Mouse (Mus musculus) heart, embryonic 16.5 days (tissue): Measurements from ENCODE around the gene Lcn8. TPM values are rescaled to one million over a fixed set of nuclear protein-coding genes. Genes with fewer than 3 reads are reported as not detected.
A peak's percentile ranks its signal among the peaks of the same experiment; 100 is the strongest.

Experiments used
- ATAC-seq: fragments of 200-750 bp; cut with Nextera tagmentation; replicated peaks from 2 replicates; pipeline ENCODE4 v1.8.0; 2017; ENCODE audit warnings: moderate number of reproducible peaks; ENCODE audit not compliant: insufficient read depth, low FRiP score; ENCODE audit errors: extremely low read depth
- H3K27ac ChIP-seq: fragments of 300-500 bp; sonication (generic); 2 replicates; pipeline ENCODE4 v1.5.1; 2014; ENCODE audit warnings: mild to moderate bottlenecking, low read length, control low read depth, moderate library complexity
- H3K27me3 ChIP-seq: fragments of 300-500 bp; sonication (generic); 2 replicates; pipeline ENCODE4 v1.6.1; 2014; ENCODE audit warnings: low read length, mixed read lengths; ENCODE audit not compliant: control insufficient read depth, insufficient read depth
- H3K36me3 ChIP-seq: fragments of 300-500 bp; sonication (generic); 2 replicates; pipeline ENCODE4 v1.6.1; 2014; ENCODE audit not compliant: control insufficient read depth, insufficient read depth
- H3K4me1 ChIP-seq: fragments of 300-500 bp; sonication (generic); 2 replicates; pipeline ENCODE4 v1.6.1; 2014; ENCODE audit warnings: low read length, mixed read lengths; ENCODE audit not compliant: control insufficient read depth, insufficient read depth
- H3K4me2 ChIP-seq: fragments of 300-500 bp; sonication (generic); 2 replicates; pipeline ENCODE4 v1.6.1; 2014; ENCODE audit warnings: low read depth, mild to moderate bottlenecking, control low read depth, low read length
- H3K4me3 ChIP-seq: fragments of 300-500 bp; sonication (generic); 2 replicates; pipeline ENCODE4 v1.5.1; 2014; ENCODE audit warnings: mild to moderate bottlenecking, control low read depth, low read length
- H3K9ac ChIP-seq: fragments of 300-500 bp; sonication (generic); 2 replicates; pipeline ENCODE4 v1.6.1; 2014; ENCODE audit warnings: low read length, control low read depth
- H3K9me3 ChIP-seq: fragments of 300-500 bp; sonication (generic); replicated peaks from 2 replicates; pipeline ENCODE4 v1.6.1; 2016; ENCODE audit warnings: low read length; ENCODE audit not compliant: control insufficient read depth
- WGBS: fragments of 180-500 bp; shearing (Covaris S2); extraction: QIAGEN DNeasy Blood & Tissue Kit; methylation state at CpG from one replicate; pipeline ENCODE4 v1.1.7; 2014; 5-methylcytosine and 5-hydroxymethylcytosine counted together
- polyA plus RNA-seq: library from polyadenylated mRNA; unstranded; fragments of >200 nt; fragmentation: Nextera tagmentation; extraction: Ambion mirVana; gene quantifications from 2 replicates; pipeline ENCODE4 v1.2.1, GENCODE M21; 2015

Lcn8 gene
- not detected in 2 replicates for polyA plus RNA-seq

- no peak within 1 kb of the TSS for H3K27ac ChIP-seq
- H3K27me3 ChIP-seq = 0 out of 2 replicates have a peak, but pooled peaks cover 3% of the 10 kb centered on the region
- H3K9me3 ChIP-seq = no peaks in the 10 kb centered on the region
- H3K36me3 ChIP-seq = no peaks in the 10 kb centered on the region
- WGBS = 69% methylated on average over 2 of the region's 2 CpGs
- no peak for ATAC-seq
- H3K9ac ChIP-seq = no peak within 1 kb of the TSS
- H3K4me3 ChIP-seq = no peak within 1 kb of the TSS
- H3K4me2 ChIP-seq = no peak within 1 kb of the TSS
- no peaks in the 10 kb centered on the region for H3K4me1 ChIP-seq
Measured at GRCm38 (mm10) chr2:25652902-25653301, at the start of gene Lcn8. Lcn8 (plus strand) TSS chr2:25653120.

GRCm38 (mm10) chr2:25607761-25608622 lies 44.9 kb upstream of the Lcn8 start, which contains the start of gene Rabl6:
Rabl6 (minus strand) TSS chr2:25608521.
- peak within 1 kb of the TSS; percentile 99 for H3K9ac ChIP-seq
- H3K4me2 ChIP-seq = peak within 1 kb of the TSS; percentile 80
- no peaks in the 10 kb centered on the region for H3K36me3 ChIP-seq
- H3K4me1 ChIP-seq = peaks cover 15% of the 10 kb centered on the region
- H3K9me3 ChIP-seq = no peaks in the 10 kb centered on the region
- peak; percentile 91 for ATAC-seq
- under 1% methylated on average over 80 of the region's 80 CpGs for WGBS
- no peaks in the 10 kb centered on the region for H3K27me3 ChIP-seq
- H3K4me3 ChIP-seq = peak within 1 kb of the TSS; percentile 78
- peak within 1 kb of the TSS; percentile 93 for H3K27ac ChIP-seq

GRCm38 (mm10) chr2:25608671-25609070 lies 44.2 kb upstream of the Lcn8 start:
- peak overlapping the region; percentile 64 for H3K4me2 ChIP-seq
- no peaks in the 10 kb centered on the region for H3K9me3 ChIP-seq
- no peak for ATAC-seq
- peak overlapping the region; percentile 78 for H3K4me3 ChIP-seq
- peaks cover 15% of the 10 kb centered on the region for H3K4me1 ChIP-seq
- 62% methylated on average over 10 of the region's 10 CpGs for WGBS
- peak overlapping the region; percentile 93 for H3K27ac ChIP-seq
- no peaks in the 10 kb centered on the region for H3K36me3 ChIP-seq
- no peaks in the 10 kb centered on the region for H3K27me3 ChIP-seq
- peak overlapping the region; percentile 99 for H3K9ac ChIP-seq

- H3K36me3 ChIP-seq = no peaks in the 10 kb centered on the region
- peak overlapping the region; percentile 28; the same call in 1 of the 2 replicates for H3K9ac ChIP-seq
- H3K4me2 ChIP-seq = peak overlapping the region; percentile 13; the same call in 1 of the 2 replicates
- H3K9me3 ChIP-seq = no peaks in the 10 kb centered on the region
- no peak overlapping the region for H3K27ac ChIP-seq
- peaks cover 45% of the 10 kb centered on the region for H3K27me3 ChIP-seq
- H3K4me3 ChIP-seq = peak overlapping the region; percentile 25
- 15% methylated on average over 22 of the region's 22 CpGs for WGBS
- H3K4me1 ChIP-seq = peaks cover 8% of the 10 kb centered on the region
- ATAC-seq = no peak
Measured at GRCm38 (mm10) chr2:25616398-25616797, 36.5 kb upstream of the Lcn8 start.

- Histone ChIP-seq H3K4me3 (no peak within 1 kb of the TSS), H3K36me3 (no peaks in the 10 kb centered on the region), H3K27me3 (peaks cover 45% of the 10 kb centered on the region), H3K4me2 (no peak within 1 kb of the TSS), H3K27ac (no peak within 1 kb of the TSS), H3K4me1 (peaks cover 11% of the 10 kb centered on the region), H3K9me3 (no peaks in the 10 kb centered on the region), H3K9ac (no peak within 1 kb of the TSS)
- no peak for ATAC-seq
- 68% methylated on average over 3 of the region's 3 CpGs for WGBS
Measured at GRCm38 (mm10) chr2:25617578-25617977, 35.3 kb upstream of the Lcn8 start, which contains the start of gene Ccdc183. Ccdc183 (minus strand) TSS chr2:25617678.

GRCm38 (mm10) chr2:25620386-25620785 lies 32.5 kb upstream of the Lcn8 start:
- no peak overlapping the region for H3K4me3 ChIP-seq
- no peak for ATAC-seq
- H3K9me3 ChIP-seq = no peaks in the 10 kb centered on the region
- 77% methylated on average over 6 of the region's 6 CpGs for WGBS
- H3K27me3 ChIP-seq = peaks cover 30% of the 10 kb centered on the region
- peaks cover 11% of the 10 kb centered on the region for H3K4me1 ChIP-seq
- no peak overlapping the region for H3K27ac ChIP-seq
- H3K36me3 ChIP-seq = no peaks in the 10 kb centered on the region
- H3K4me2 ChIP-seq = no peak overlapping the region
- no peak overlapping the region for H3K9ac ChIP-seq

- peak overlapping the region; percentile 92; the same call in 1 of the 2 replicates for H3K4me2 ChIP-seq
- no peak overlapping the region for H3K27ac ChIP-seq
- no peaks in the 10 kb centered on the region for H3K9me3 ChIP-seq
- H3K4me1 ChIP-seq = peaks cover 11% of the 10 kb centered on the region
- no peak overlapping the region for H3K9ac ChIP-seq
- 70% methylated on average over 4 of the region's 4 CpGs for WGBS
- no peak for ATAC-seq
- H3K4me3 ChIP-seq = no peak overlapping the region
- H3K36me3 ChIP-seq = no peaks in the 10 kb centered on the region
- H3K27me3 ChIP-seq = peaks cover 26% of the 10 kb centered on the region
Measured at GRCm38 (mm10) chr2:25620852-25621228, 32.1 kb upstream of the Lcn8 start.

- Histone ChIP-seq H3K36me3 (no peaks in the 10 kb centered on the region), H3K9me3 (no peaks in the 10 kb centered on the region), H3K4me1 (peaks cover 9% of the 10 kb centered on the region), H3K9ac (peak within 1 kb of the TSS; percentile 79), H3K4me3 (peak within 1 kb of the TSS; percentile 62), H3K27me3 (peaks cover 19% of the 10 kb centered on the region), H3K4me2 (peak within 1 kb of the TSS; percentile 92), H3K27ac (peak within 1 kb of the TSS; percentile 67)
- peak; percentile 92 for ATAC-seq
- WGBS = 6% methylated on average over 34 of the region's 34 CpGs
Measured at GRCm38 (mm10) chr2:25621229-25622200, 31.4 kb upstream of the Lcn8 start, which contains the start of gene Tmem141. Tmem141 (minus strand) TSS chr2:25622005.
